Mouse (Mus musculus) neural tube, embryonic 12.5 days (tissue): ENCODE measurements around the gene Dazap2. TPM values are rescaled to one million over a fixed set of nuclear protein-coding genes. Genes with fewer than 3 reads are reported as not detected.
"Not testable (repeated sequence)": the region's sequence is repeated elsewhere in the genome, so short reads cannot be mapped to it uniquely, and the experiment has no call there.

Source experiments
- ATAC-seq: fragments of 200-750 bp; cut with Nextera tagmentation; 2 replicates; pipeline ENCODE4 v1.8.0; 2017; ENCODE audit warnings: low read depth, mild to moderate bottlenecking, moderate TSS enrichment, moderate library complexity; ENCODE audit not compliant: low FRiP score
- H3K27ac ChIP-seq: fragments of 300-500 bp; sonication (generic); 2 replicates; pipeline ENCODE4 v1.5.1; 2016
- H3K27me3 ChIP-seq: fragments of 300-500 bp; sonication (generic); replicated peaks from 2 replicates; pipeline ENCODE4 v1.6.1; 2016; ENCODE audit warnings: mild to moderate bottlenecking
- H3K36me3 ChIP-seq: fragments of 300-500 bp; sonication (generic); 2 replicates; pipeline ENCODE4 v1.6.1; 2016; ENCODE audit warnings: mild to moderate bottlenecking
- H3K4me1 ChIP-seq: fragments of 300-500 bp; sonication (generic); 2 replicates; pipeline ENCODE4 v1.6.1; 2016
- H3K4me2 ChIP-seq: fragments of 300-500 bp; sonication (generic); replicated peaks from 2 replicates; pipeline ENCODE4 v1.6.1; 2016; ENCODE audit warnings: mild to moderate bottlenecking
- H3K4me3 ChIP-seq: fragments of 300-500 bp; sonication (generic); 2 replicates; pipeline ENCODE4 v1.5.1; 2016
- H3K9ac ChIP-seq: fragments of 300-500 bp; sonication (generic); 2 replicates; pipeline ENCODE4 v1.6.1; 2016; ENCODE audit warnings: mild to moderate bottlenecking
- H3K9me3 ChIP-seq: fragments of 300-500 bp; sonication (generic); 2 replicates; pipeline ENCODE4 v1.6.1; 2016; ENCODE audit warnings: mild to moderate bottlenecking
- WGBS: fragments of 180-500 bp; shearing (Covaris S2); methylation state at CpG from one replicate; pipeline ENCODE4 v1.1.7; 2016; 5-methylcytosine and 5-hydroxymethylcytosine counted together
- polyA plus RNA-seq: library from polyadenylated mRNA; unstranded; fragments of >200 nt; fragmentation: Nextera tagmentation; extraction: Ambion mirVana; gene quantifications from 2 replicates; pipeline ENCODE4 v1.2.1, GENCODE M21; 2016

Gene Dazap2
- polyA plus RNA-seq, 1 experiment from 2014 or later, result 182 TPM

DNA sequence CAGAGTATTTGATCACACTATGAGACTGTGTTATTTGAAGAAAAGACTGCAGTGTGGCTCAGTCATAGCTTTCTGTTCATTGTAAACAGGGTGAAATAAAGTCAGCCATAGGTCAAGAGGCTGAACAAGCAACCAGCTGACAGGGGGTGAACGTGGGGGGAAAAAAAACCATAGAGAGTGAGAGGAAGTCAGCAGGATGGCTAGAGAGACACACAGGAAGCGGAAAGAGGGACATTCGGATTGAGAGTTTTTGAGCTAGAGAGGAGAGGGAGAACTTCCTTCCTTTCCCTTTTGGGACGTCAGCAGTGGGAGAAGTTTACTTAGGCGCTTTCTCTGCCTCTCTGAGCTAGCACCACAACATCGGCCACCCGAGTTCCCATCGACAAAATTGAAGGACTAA, 24.7 kb upstream of the Dazap2 start:
- ATAC-seq, result no peak
- H3K36me3 ChIP-seq, result peaks cover 40% of the 10 kb centered on the region
- no peaks in the 10 kb centered on the region for H3K4me1 ChIP-seq
- H3K4me2 ChIP-seq, result no peak overlapping the region
- H3K9me3 ChIP-seq, result no peaks in the 10 kb centered on the region
- no peak overlapping the region for H3K4me3 ChIP-seq
- H3K9ac ChIP-seq, result no peak overlapping the region
- no peaks in the 10 kb centered on the region for H3K27me3 ChIP-seq
- 80% methylated on average over 8 of the region's 8 CpGs for WGBS
- no peak overlapping the region for H3K27ac ChIP-seq

GRCm38 (mm10) chr15:100592817-100593216, 22.3 kb upstream of the Dazap2 start:
- Histone ChIP-seq H3K4me1 (no peaks in the 10 kb centered on the region), H3K27me3 (no peaks in the 10 kb centered on the region), H3K4me2 (no peak overlapping the region), H3K4me3 (no peak overlapping the region), H3K9ac (no peak overlapping the region), H3K9me3 (no peaks in the 10 kb centered on the region), H3K27ac (no peak overlapping the region), H3K36me3 (peaks cover 18% of the 10 kb centered on the region; the same call in 1 of the 2 replicates)
- no peak for ATAC-seq
- WGBS, result 84% methylated on average over 6 of the region's 6 CpGs

- WGBS, result 24% methylated on average over 9 of the region's 9 CpGs
- no peak overlapping the region for H3K27ac ChIP-seq
- peaks cover 21% of the 10 kb centered on the region for H3K4me1 ChIP-seq
- no peaks in the 10 kb centered on the region for H3K36me3 ChIP-seq
- peaks cover 19% of the 10 kb centered on the region for H3K27me3 ChIP-seq
- no peaks in the 10 kb centered on the region for H3K9me3 ChIP-seq
- H3K4me3 ChIP-seq, result peak overlapping the region; percentile 81
- peak overlapping the region; percentile 95; the same call in 1 of the 2 replicates for H3K9ac ChIP-seq
- ATAC-seq, result no peak
- H3K4me2 ChIP-seq, result peak overlapping the region; percentile 93
These were observed 16.8 kb upstream of the Dazap2 start for GRCm38 (mm10) chr15:100598287-100598882.

DNA sequence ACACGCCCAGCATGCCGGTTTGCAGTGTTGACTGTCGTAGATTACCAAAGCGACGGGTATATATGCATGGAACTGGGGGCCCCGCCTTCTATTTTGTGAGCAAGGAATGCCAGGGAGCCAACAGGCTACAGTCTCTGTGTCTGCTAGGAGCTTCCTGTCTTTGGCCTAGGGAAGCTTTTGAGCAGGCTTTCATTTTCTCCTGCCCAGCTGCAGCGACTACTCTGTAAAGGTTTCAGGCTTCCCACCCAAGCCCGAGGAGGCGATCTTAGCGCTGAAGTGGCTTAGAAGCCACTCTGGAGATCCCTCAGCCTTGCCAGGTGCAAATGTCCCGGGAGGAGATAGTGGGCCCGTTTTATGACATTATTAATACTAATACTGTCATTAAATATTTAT, 16.3 kb upstream of the Dazap2 start:
- H3K9me3 ChIP-seq, result no peaks in the 10 kb centered on the region
- no peak for ATAC-seq
- WGBS, result 1% methylated on average over 12 of the region's 12 CpGs
- peak overlapping the region; percentile 81 for H3K4me3 ChIP-seq
- H3K4me1 ChIP-seq, result peaks cover 21% of the 10 kb centered on the region
- H3K27ac ChIP-seq, result 0 out of 2 replicates have a peak overlapping the region, but pooled peaks have one; percentile 57
- no peaks in the 10 kb centered on the region for H3K36me3 ChIP-seq
- H3K4me2 ChIP-seq, result peak overlapping the region; percentile 93
- peak overlapping the region; percentile 95 for H3K9ac ChIP-seq
- H3K27me3 ChIP-seq, result peaks cover 24% of the 10 kb centered on the region

- no peaks in the 10 kb centered on the region for H3K9me3 ChIP-seq
- peak within 1 kb of the TSS; percentile 93 for H3K4me2 ChIP-seq
- WGBS, result 1% methylated on average over 67 of the region's 76 CpGs
- peaks cover 24% of the 10 kb centered on the region for H3K4me1 ChIP-seq
- peaks cover 24% of the 10 kb centered on the region for H3K27me3 ChIP-seq
- H3K36me3 ChIP-seq, result no peaks in the 10 kb centered on the region
- H3K27ac ChIP-seq, result peak within 1 kb of the TSS; percentile 57
- peak; percentile 70 for ATAC-seq
- H3K9ac ChIP-seq, result peak within 1 kb of the TSS; percentile 95
- peak within 1 kb of the TSS; percentile 81 for H3K4me3 ChIP-seq
These were observed 15.7 kb upstream of the Dazap2 start, which contains the start of gene Pou6f1 for GRCm38 (mm10) chr15:100599276-100600046. Gene Pou6f1, minus strand, starts transcription at chr15:100599984.

- H3K4me2 ChIP-seq, result peak overlapping the region; percentile 93
- H3K9me3 ChIP-seq, result no peaks in the 10 kb centered on the region
- H3K27me3 ChIP-seq, result peaks cover 24% of the 10 kb centered on the region
- H3K4me1 ChIP-seq, result peaks cover 31% of the 10 kb centered on the region
- 1% methylated on average over 35 of the region's 35 CpGs for WGBS
- H3K9ac ChIP-seq, result peak overlapping the region; percentile 95
- peak overlapping the region; percentile 81 for H3K4me3 ChIP-seq
- no peaks in the 10 kb centered on the region for H3K36me3 ChIP-seq
- ATAC-seq, result peak; percentile 73
- H3K27ac ChIP-seq, result peak overlapping the region; percentile 57; the same call in 1 of the 2 replicates
These were observed 15.0 kb upstream of the Dazap2 start for GRCm38 (mm10) chr15:100600047-100600695.

DNA sequence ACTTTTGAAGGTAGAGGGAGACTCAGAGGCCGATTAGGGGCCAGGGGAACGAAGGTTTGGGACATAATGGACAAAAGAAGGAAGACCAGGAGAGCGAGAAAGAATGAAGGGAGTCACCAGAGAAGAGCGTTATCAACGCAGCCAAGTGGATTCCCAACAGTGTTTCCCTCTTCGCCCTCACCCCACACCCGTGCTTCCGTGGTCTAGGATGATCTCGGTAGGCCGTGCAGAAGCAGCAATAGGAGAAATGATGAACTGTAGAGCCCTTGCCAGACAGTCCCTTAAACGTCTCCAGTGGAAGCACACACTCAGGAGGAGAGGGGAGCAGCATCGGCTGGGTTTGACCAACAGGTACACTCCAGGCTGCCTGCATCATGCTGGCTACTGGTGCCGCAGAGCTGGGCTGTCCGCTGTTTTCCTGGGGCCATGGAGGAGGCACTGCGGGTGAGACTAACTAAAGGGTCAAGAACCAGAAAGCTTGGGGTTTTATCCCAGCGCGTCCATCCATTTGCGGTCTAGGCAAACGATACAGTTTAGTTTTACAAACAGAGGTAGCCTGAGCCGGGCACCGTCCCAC, 14.4 kb upstream of the Dazap2 start:
- Histone ChIP-seq H3K4me2 (peak overlapping the region; percentile 93), H3K9me3 (no peaks in the 10 kb centered on the region), H3K36me3 (no peaks in the 10 kb centered on the region), H3K27ac (no peak overlapping the region), H3K9ac (no peak overlapping the region), H3K4me1 (peaks cover 36% of the 10 kb centered on the region), H3K4me3 (peak overlapping the region; percentile 81), H3K27me3 (peaks cover 24% of the 10 kb centered on the region)
- no peak for ATAC-seq
- whole genome bisulfite sequencing, result 12% methylated on average over 21 of the region's 21 CpGs

- H3K4me3 ChIP-seq, result no peak overlapping the region
- no peaks in the 10 kb centered on the region for H3K9me3 ChIP-seq
- no peak for ATAC-seq
- peaks cover 36% of the 10 kb centered on the region for H3K4me1 ChIP-seq
- H3K27me3 ChIP-seq, result peaks cover 24% of the 10 kb centered on the region
- no peak overlapping the region for H3K9ac ChIP-seq
- 41% methylated on average over 3 of the region's 3 CpGs for WGBS
- no peak overlapping the region for H3K4me2 ChIP-seq
- H3K36me3 ChIP-seq, result no peaks in the 10 kb centered on the region
- H3K27ac ChIP-seq, result no peak overlapping the region
These were observed 13.5 kb upstream of the Dazap2 start for GRCm38 (mm10) chr15:100601669-100602068.

DNA sequence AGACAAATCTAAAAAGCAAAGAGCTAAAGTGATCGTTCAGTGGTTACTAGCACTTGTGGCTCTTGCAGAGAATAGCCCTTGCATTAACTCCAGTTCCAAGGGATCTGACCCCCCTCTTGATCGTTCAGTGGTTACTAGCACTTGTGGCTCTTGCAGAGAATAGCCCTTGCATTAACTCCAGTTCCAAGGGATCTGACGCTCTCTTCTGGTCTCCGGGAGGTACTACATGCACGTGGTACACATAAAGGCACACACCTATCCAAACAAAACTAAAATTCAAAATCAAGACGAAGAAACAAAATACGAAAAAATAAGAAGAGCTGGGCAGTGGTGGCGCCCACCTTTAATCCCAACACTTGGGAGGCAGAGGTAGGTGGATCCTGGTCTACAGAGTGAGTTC, 8.5 kb upstream of the Dazap2 start:
- 88% methylated on average over 8 of the region's 8 CpGs for WGBS
- H3K4me1 ChIP-seq, result peaks cover 17% of the 10 kb centered on the region
- not testable (repeated sequence) for H3K36me3 ChIP-seq, H3K4me2 ChIP-seq, H3K9ac ChIP-seq, H3K9me3 ChIP-seq, ATAC-seq, H3K27ac ChIP-seq, H3K4me3 ChIP-seq
- H3K27me3 ChIP-seq, result peaks cover 10% of the 10 kb centered on the region

- Histone ChIP-seq H3K4me2 (no peak overlapping the region), H3K4me3 (no peak overlapping the region), H3K36me3 (no peaks in the 10 kb centered on the region), H3K9me3 (no peaks in the 10 kb centered on the region), H3K27ac (no peak overlapping the region), H3K9ac (no peak overlapping the region), H3K4me1 (peaks cover 11% of the 10 kb centered on the region), H3K27me3 (no peaks in the 10 kb centered on the region)
- ATAC-seq, result no peak
- 83% methylated on average over 7 of the region's 7 CpGs for WGBS
These were observed 3.2 kb upstream of the Dazap2 start for GRCm38 (mm10) chr15:100611951-100612350.

DNA sequence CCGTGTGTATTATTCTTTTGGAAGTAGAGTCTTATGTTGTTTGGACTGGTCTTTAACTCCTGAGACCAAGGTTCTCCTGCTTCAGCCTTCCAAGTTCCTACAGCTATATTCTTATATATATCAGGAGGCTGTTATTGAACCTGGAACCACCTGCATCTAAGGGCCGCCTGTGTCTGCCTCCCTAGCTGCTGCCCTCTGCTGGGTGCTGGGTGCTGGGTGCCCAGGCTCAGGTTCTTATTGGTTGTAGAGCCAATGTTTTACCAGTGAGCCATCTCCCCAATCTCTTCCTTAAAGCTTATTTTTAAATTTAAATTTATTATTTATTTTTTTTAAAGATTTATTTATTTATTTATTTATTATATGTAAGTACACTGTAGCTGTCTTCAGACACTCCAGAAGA, 2.7 kb upstream of the Dazap2 start:
- ATAC-seq, result no peak
- H3K36me3 ChIP-seq, result peaks cover under 1% of the 10 kb centered on the region
- H3K9me3 ChIP-seq, result no peaks in the 10 kb centered on the region
- H3K27me3 ChIP-seq, result no peaks in the 10 kb centered on the region
- no peak overlapping the region for H3K27ac ChIP-seq
- H3K9ac ChIP-seq, result no peak overlapping the region
- H3K4me2 ChIP-seq, result no peak overlapping the region
- H3K4me1 ChIP-seq, result peaks cover 12% of the 10 kb centered on the region
- H3K4me3 ChIP-seq, result no peak overlapping the region
- WGBS, result 83% methylated on average over 2 of the region's 2 CpGs

GRCm38 (mm10) chr15:100613584-100613983, 1.6 kb upstream of the Dazap2 start:
- H3K27me3 ChIP-seq, result no peaks in the 10 kb centered on the region
- no peak for ATAC-seq

More at GRCm38 (mm10) chr15:100613584-100613983, 1.6 kb upstream of the Dazap2 start:
- Histone ChIP-seq H3K4me1 (peaks cover 12% of the 10 kb centered on the region), H3K4me3 (no peak overlapping the region), H3K36me3 (peaks cover 12% of the 10 kb centered on the region), H3K4me2 (peak overlapping the region; percentile 48), H3K27ac (no peak overlapping the region), H3K9ac (no peak overlapping the region), H3K9me3 (no peaks in the 10 kb centered on the region)
- 9% methylated on average over 16 of the region's 16 CpGs for WGBS
